Mouse (Mus musculus) E14TG2a.4 (cell line): ENCODE measurements around the gene Rps21.

ENCODE experiments used
- CTCF ChIP-seq: conservative IDR thresholded peaks from 2 replicates; pipeline ENCODE4 v1.5.1; 2014; ENCODE audit warnings: low read length
- NANOG ChIP-seq: IDR thresholded peaks from 2 replicates; pipeline ENCODE4 v1.6.1; 2014; ENCODE audit warnings: borderline replicate concordance, low read length, mixed read lengths
- POU5F1 ChIP-seq: IDR thresholded peaks from 2 replicates; pipeline ENCODE4 v1.6.1; 2014; ENCODE audit warnings: low read length, borderline replicate concordance

- TF ChIP-seq CTCF = no peak
- no peak for TF ChIP-seq POU5F1
- TF ChIP-seq NANOG = no peak
Measured at GRCm38 (mm10) chr2:180229129-180229528, 28.0 kb upstream of the Rps21 start.
